Mouse (Mus musculus) embryonic facial prominence, embryonic 14.5 days (tissue): Measurements from ENCODE around the gene Hoxb5. TPM values are rescaled to one million over a fixed set of nuclear protein-coding genes. Genes with fewer than 3 reads are reported as not detected.

Experiments used
- ATAC-seq: fragments of 200-750 bp; cut with Nextera tagmentation; 2 replicates; pipeline ENCODE4 v1.8.0; 2017; ENCODE audit warnings: low read depth, moderate number of reproducible peaks, moderate TSS enrichment
- DNase-seq: peaks from one replicate; pipeline ENCODE4 v3.0.0-alpha.2; 2015; ENCODE audit warnings: low spot score
- H3K27ac ChIP-seq: fragments of 300-500 bp; sonication (generic); replicated peaks from 2 replicates; pipeline ENCODE4 v1.5.1; 2014; ENCODE audit warnings: low read depth, mild to moderate bottlenecking, low read length, moderate library complexity
- H3K27me3 ChIP-seq: fragments of 300-500 bp; sonication (generic); replicated peaks from 2 replicates; pipeline ENCODE4 v1.6.1; 2014; ENCODE audit warnings: low read length; ENCODE audit not compliant: control insufficient read depth, insufficient read depth
- H3K36me3 ChIP-seq: fragments of 300-500 bp; sonication (generic); 2 replicates; pipeline ENCODE4 v1.6.1; 2014; ENCODE audit warnings: low read length, mixed read lengths; ENCODE audit not compliant: control insufficient read depth, insufficient read depth
- H3K4me1 ChIP-seq: fragments of 300-500 bp; sonication (generic); 2 replicates; pipeline ENCODE4 v1.6.1; 2014; ENCODE audit warnings: antibody characterized with exemption, low read length; ENCODE audit not compliant: control insufficient read depth, insufficient read depth
- H3K4me2 ChIP-seq: fragments of 300-500 bp; sonication (generic); 2 replicates; pipeline ENCODE4 v1.6.1; 2014; ENCODE audit warnings: low read depth, mild to moderate bottlenecking, low read length, moderate library complexity, mixed read lengths
- H3K4me3 ChIP-seq: fragments of 300-500 bp; sonication (generic); 2 replicates; pipeline ENCODE4 v1.5.1; 2014; ENCODE audit warnings: low read depth, mild to moderate bottlenecking, low read length
- H3K9ac ChIP-seq: fragments of 300-500 bp; sonication (generic); 2 replicates; pipeline ENCODE4 v1.6.1; 2014; ENCODE audit warnings: low read depth, mild to moderate bottlenecking, low read length, moderate library complexity, mixed read lengths
- H3K9me3 ChIP-seq: fragments of 300-500 bp; sonication (generic); 2 replicates; pipeline ENCODE4 v1.6.1; 2016; ENCODE audit warnings: low read length; ENCODE audit not compliant: control insufficient read depth
- WGBS: fragments of 180-500 bp; shearing (Covaris S2); extraction: QIAGEN DNeasy Blood & Tissue Kit; methylation state at CpG from one replicate; pipeline ENCODE4 v1.1.7; 2014; 5-methylcytosine and 5-hydroxymethylcytosine counted together
- polyA plus RNA-seq: library from polyadenylated mRNA; unstranded; fragments of >200 nt; fragmentation: Nextera tagmentation; extraction: Ambion mirVana; gene quantifications from 2 replicates; pipeline ENCODE4 v1.2.1, GENCODE M21; 2014

The Hoxb5 gene
- polyA plus RNA-seq, 1 experiment from 2014 or later: 1.8 TPM

DNA sequence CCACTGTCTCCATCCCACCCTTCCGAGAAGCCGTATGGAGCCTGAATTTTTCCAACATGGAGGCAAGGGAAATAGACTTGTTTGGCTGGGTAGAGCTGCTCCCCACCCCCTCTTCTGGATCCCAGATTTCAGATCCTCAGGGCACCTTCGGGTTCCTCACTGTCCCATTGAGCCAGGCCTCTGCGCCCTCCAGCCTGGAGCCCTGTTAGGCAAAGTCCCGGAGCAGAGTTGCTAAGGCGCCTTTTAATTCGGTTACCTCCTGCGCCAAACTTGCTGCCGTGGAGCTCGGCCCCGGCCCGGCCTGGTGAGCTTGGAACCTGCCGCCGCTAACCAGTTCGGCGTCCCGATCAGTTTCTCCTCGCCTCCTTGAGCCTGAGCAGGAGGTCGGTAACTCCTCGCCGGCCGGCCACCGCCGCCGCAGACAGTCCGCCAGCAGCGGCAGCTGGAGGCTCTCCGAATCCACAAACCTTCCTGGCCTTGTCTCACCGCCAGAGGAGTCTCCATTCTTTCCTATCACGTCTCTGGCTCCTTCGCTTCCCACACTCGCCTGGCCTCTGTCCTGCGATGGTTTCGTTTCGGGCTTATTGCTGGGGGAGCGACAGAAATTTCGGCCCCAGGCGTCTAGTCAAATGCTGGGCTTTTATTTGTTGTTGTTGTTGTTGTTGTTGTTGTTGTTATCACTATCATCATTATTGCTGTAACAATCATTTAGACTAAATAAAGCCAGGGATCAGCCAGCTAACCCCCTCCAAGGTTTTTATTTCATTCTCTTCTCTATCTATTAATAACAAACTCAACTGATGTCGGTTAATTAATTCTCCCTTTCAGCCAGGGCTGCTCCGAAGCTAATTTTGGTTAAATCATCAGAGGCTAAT lies 38.8 kb downstream of the Hoxb5 start:
- H3K4me1 ChIP-seq: no peaks in the 10 kb centered on the region
- no peak overlapping the region; the same call in 1 of the 2 replicates for H3K27ac ChIP-seq
- WGBS: 2% methylated on average over 40 of the region's 40 CpGs
- peak overlapping the region; percentile 43 for H3K4me2 ChIP-seq
- DNase-seq (no peak), ATAC-seq (no peak)
- H3K4me3 ChIP-seq: peak overlapping the region; percentile 16
- no peaks in the 10 kb centered on the region for H3K36me3 ChIP-seq
- H3K9me3 ChIP-seq: no peaks in the 10 kb centered on the region
- H3K27me3 ChIP-seq: peaks cover 99% of the 10 kb centered on the region
- peak overlapping the region; percentile 17; the same call in 1 of the 2 replicates for H3K9ac ChIP-seq

GRCm38 (mm10) chr11:96342576-96342930 lies 39.4 kb downstream of the Hoxb5 start:
- no peak overlapping the region; the same call in 1 of the 2 replicates for H3K27ac ChIP-seq
- DNase-seq: no peak
- peak overlapping the region; percentile 43; the same call in 1 of the 2 replicates for H3K4me2 ChIP-seq
- 3% methylated on average over 4 of the region's 4 CpGs for WGBS
- H3K4me1 ChIP-seq: no peaks in the 10 kb centered on the region
- no peaks in the 10 kb centered on the region for H3K36me3 ChIP-seq
- peaks cover 97% of the 10 kb centered on the region for H3K27me3 ChIP-seq
- no peak for ATAC-seq
- no peaks in the 10 kb centered on the region for H3K9me3 ChIP-seq
- peak overlapping the region; percentile 16; the same call in 1 of the 2 replicates for H3K4me3 ChIP-seq
- no peak overlapping the region for H3K9ac ChIP-seq

- H3K27ac ChIP-seq: no peak overlapping the region; the same call in 1 of the 2 replicates
- H3K27me3 ChIP-seq: peaks cover 96% of the 10 kb centered on the region
- H3K4me3 ChIP-seq: no peak overlapping the region
- peak overlapping the region; percentile 18; the same call in 1 of the 2 replicates for H3K4me2 ChIP-seq
- H3K4me1 ChIP-seq: no peaks in the 10 kb centered on the region
- no peak for DNase-seq
- H3K9me3 ChIP-seq: no peaks in the 10 kb centered on the region
- no peak for ATAC-seq
- WGBS: 18% methylated on average over 2 of the region's 2 CpGs
- no peaks in the 10 kb centered on the region for H3K36me3 ChIP-seq
- no peak overlapping the region for H3K9ac ChIP-seq
Observed at GRCm38 (mm10) chr11:96343206-96343745, 40.1 kb downstream of the Hoxb5 start.

GRCm38 (mm10) chr11:96344061-96344877 lies 41.1 kb downstream of the Hoxb5 start:
- no peak for DNase-seq
- WGBS: 4% methylated on average over 27 of the region's 40 CpGs
- Histone ChIP-seq H3K4me3 (no peak overlapping the region), H3K4me2 (peak overlapping the region; percentile 18; the same call in 1 of the 2 replicates), H3K9ac (peak overlapping the region; percentile 30; the same call in 1 of the 2 replicates), H3K9me3 (no peaks in the 10 kb centered on the region), H3K36me3 (no peaks in the 10 kb centered on the region), H3K27ac (no peak overlapping the region; the same call in 1 of the 2 replicates), H3K4me1 (no peaks in the 10 kb centered on the region), H3K27me3 (peaks cover 96% of the 10 kb centered on the region)
- ATAC-seq: no peak

GRCm38 (mm10) chr11:96344878-96345159 lies 41.7 kb downstream of the Hoxb5 start:
- ATAC-seq: no peak
- H3K27ac ChIP-seq: no peak overlapping the region
- H3K9me3 ChIP-seq: no peaks in the 10 kb centered on the region
- peak overlapping the region; percentile 24; the same call in 1 of the 2 replicates for H3K4me3 ChIP-seq
- H3K36me3 ChIP-seq: no peaks in the 10 kb centered on the region
- peaks cover 96% of the 10 kb centered on the region for H3K27me3 ChIP-seq
- H3K4me1 ChIP-seq: no peaks in the 10 kb centered on the region
- H3K4me2 ChIP-seq: no peak overlapping the region; the same call in 1 of the 2 replicates
- WGBS: 3% methylated on average over 6 of the region's 6 CpGs
- H3K9ac ChIP-seq: no peak overlapping the region
- DNase-seq: no peak

- H3K9ac ChIP-seq: peak overlapping the region; percentile 42
- no peak for DNase-seq
- peak overlapping the region; percentile 24 for H3K4me3 ChIP-seq
- H3K4me1 ChIP-seq: no peaks in the 10 kb centered on the region
- peak overlapping the region; percentile 47; the same call in 1 of the 2 replicates for H3K4me2 ChIP-seq
- 3% methylated on average over 23 of the region's 56 CpGs for WGBS
- no peaks in the 10 kb centered on the region for H3K36me3 ChIP-seq
- no peak overlapping the region; the same call in 1 of the 2 replicates for H3K27ac ChIP-seq
- H3K9me3 ChIP-seq: no peaks in the 10 kb centered on the region
- no peak for ATAC-seq
- peaks cover 96% of the 10 kb centered on the region for H3K27me3 ChIP-seq
Observed at GRCm38 (mm10) chr11:96345220-96345892, 42.2 kb downstream of the Hoxb5 start.

- Histone ChIP-seq H3K4me2 (peak overlapping the region; percentile 47; the same call in 1 of the 2 replicates), H3K4me1 (no peaks in the 10 kb centered on the region), H3K27ac (no peak overlapping the region; the same call in 1 of the 2 replicates), H3K9ac (peak overlapping the region; percentile 1; the same call in 1 of the 2 replicates), H3K27me3 (peaks cover 96% of the 10 kb centered on the region), H3K9me3 (no peaks in the 10 kb centered on the region), H3K4me3 (peak overlapping the region; percentile 24), H3K36me3 (no peaks in the 10 kb centered on the region)
- 4% methylated on average over 34 of the region's 45 CpGs for WGBS
- no peak for DNase-seq
- ATAC-seq: no peak
Observed at GRCm38 (mm10) chr11:96345893-96346806, 43.0 kb downstream of the Hoxb5 start.
